Mouse (Mus musculus): ENCODE data around the gene Nr4a3. TPM values are rescaled to one million over a fixed set of nuclear protein-coding genes. Genes with fewer than 3 reads are reported as not detected.

Nr4a3 gene
- polyA plus RNA-seq, 1 experiment from 2014 or later, result 0.49 TPM

DNA sequence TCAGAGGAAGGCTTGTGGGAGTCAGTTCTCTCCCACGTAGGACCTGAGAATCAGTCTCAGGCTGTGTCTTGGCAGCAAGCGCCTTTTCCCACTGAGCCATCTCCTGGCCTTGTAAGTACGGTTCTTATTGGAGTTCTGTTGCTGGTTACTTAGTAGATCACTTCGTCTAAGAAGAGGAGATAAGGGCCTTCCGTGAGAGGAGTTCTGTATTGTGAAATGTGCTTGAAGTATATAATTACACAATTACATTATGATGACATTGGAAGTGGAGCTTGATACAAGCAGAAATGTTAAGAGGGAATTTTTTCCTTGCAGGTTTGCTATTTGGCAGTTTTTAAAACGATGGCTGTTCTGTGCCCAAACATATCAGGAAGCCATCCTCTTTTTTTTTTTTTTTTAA, 85.4 kb downstream of the Nr4a3 start:
- no peak overlapping the region for H3K4me3 ChIP-seq
- no peaks in the 10 kb centered on the region for H3K27me3 ChIP-seq (replicated peaks)
- H3K4me2 ChIP-seq (replicated peaks), result no peak overlapping the region
- ATAC-seq (ENCODE audit: low FRiP score, low read depth), result no peak
- H3K4me1 ChIP-seq, result no peaks in the 10 kb centered on the region
- H3K36me3 ChIP-seq, result 0 out of 2 replicates have a peak, but pooled peaks cover 4% of the 10 kb centered on the region
- no peak overlapping the region for H3K9ac ChIP-seq
- 94% methylated on average over 6 of the region's 6 CpGs for WGBS
- H3K9me3 ChIP-seq, result no peaks in the 10 kb centered on the region
- H3K27ac ChIP-seq, result no peak overlapping the region

DNA sequence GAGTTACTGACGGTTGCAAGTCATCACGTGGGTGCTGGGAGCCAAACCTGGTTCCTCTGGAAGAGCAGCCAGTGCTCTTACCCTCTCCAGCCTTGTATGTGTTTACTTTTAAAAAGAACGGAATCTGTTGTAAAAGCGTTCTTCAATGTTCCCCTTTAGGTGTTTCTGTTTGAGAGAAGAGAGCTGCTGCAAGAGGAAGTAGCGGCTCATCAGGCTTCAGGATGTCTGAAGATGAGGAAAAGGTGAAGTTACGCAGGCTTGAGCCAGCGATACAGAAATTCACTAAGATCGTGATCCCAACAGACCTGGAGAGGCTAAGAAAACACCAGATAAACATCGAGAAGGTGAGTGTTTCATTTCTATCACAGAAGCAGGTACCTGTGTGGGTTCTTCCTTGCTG, 86.7 kb downstream of the Nr4a3 start:
- H3K27me3 ChIP-seq (replicated peaks), result no peaks in the 10 kb centered on the region
- no peak overlapping the region for H3K27ac ChIP-seq
- H3K9me3 ChIP-seq, result no peaks in the 10 kb centered on the region
- H3K9ac ChIP-seq, result no peak overlapping the region
- no peak overlapping the region for H3K4me3 ChIP-seq
- no peaks in the 10 kb centered on the region for H3K4me1 ChIP-seq
- no peak overlapping the region for H3K4me2 ChIP-seq (replicated peaks)
- H3K36me3 ChIP-seq, result 0 out of 2 replicates have a peak, but pooled peaks cover 4% of the 10 kb centered on the region
- 96% methylated on average over 9 of the region's 9 CpGs for WGBS
- ATAC-seq (ENCODE audit: low FRiP score, low read depth), result no peak

DNA sequence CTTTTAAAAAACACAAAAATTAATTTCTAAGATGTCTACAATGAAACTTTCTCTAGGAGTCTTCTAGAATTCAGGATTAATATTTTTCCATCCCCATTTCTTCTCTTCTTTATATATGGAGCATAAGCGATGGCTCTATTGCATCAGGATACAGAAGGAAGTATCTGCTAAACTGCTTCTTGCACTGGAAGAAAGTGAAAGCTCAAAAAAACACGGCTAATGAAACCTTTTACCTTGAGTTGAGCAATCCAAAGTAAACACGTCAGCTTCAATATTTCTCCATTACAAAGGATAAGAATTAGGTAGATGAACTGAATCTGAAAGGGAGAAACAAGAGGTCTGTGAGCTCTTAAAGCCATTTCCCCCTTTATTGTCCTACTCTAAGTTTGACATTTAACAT, 87.8 kb downstream of the Nr4a3 start:
- 88% methylated on average over 3 of the region's 3 CpGs for WGBS
- H3K9me3 ChIP-seq, result no peaks in the 10 kb centered on the region
- no peak for ATAC-seq (ENCODE audit: low FRiP score, low read depth)

More for the DNA sequence above, 87.8 kb downstream of the Nr4a3 start:
- Histone ChIP-seq H3K27me3 (replicated peaks) (no peaks in the 10 kb centered on the region; the same call in 1 of the 2 replicates), H3K27ac (no peak overlapping the region), H3K4me2 (replicated peaks) (no peak overlapping the region), H3K4me3 (no peak overlapping the region), H3K36me3 (0 out of 2 replicates have a peak, but pooled peaks cover 4% of the 10 kb centered on the region), H3K4me1 (no peaks in the 10 kb centered on the region), H3K9ac (no peak overlapping the region)

Other genes with a start within 250 kb of the Nr4a3 start
- gene Stx17, start 79.8 kb downstream of the Nr4a3 start, polyA plus RNA-seq (2016; fragmentation: Nextera tagmentation; extraction: Ambion mirVana), result 20.9 and 23.2 TPM in 2 replicates
- gene Erp44, start 234.4 kb downstream of the Nr4a3 start, polyA plus RNA-seq (2016; fragmentation: Nextera tagmentation; extraction: Ambion mirVana), result 70.2 and 71.3 TPM in 2 replicates
- 8.5 and 10.3 TPM in 2 replicates for gene Invs, start 234.6 kb downstream of the Nr4a3 start, polyA plus RNA-seq (2016; fragmentation: Nextera tagmentation; extraction: Ambion mirVana)

All from neural tube, embryonic 12.5 days (tissue).